Mouse (Mus musculus): ENCODE results near the gene Swi5.

The Swi5 gene

GRCm38 (mm10) chr2:32287923-32288367 lies at the start of gene Swi5:
TSS of gene Swi5 (minus strand) at chr2:32288075.
- DNase-seq, result peak; percentile 98

GRCm38 (mm10) chr2:32335888-32336287 lies 48.0 kb upstream of the Swi5 start:
- no peak for DNase-seq

GRCm38 (mm10) chr2:32332159-32332558 lies 44.3 kb upstream of the Swi5 start:
- peak in 1 of 2 experiments; percentile 47 for DNase-seq

- DNase-seq, result no peak
These were observed 41.7 kb upstream of the Swi5 start for GRCm38 (mm10) chr2:32329531-32329930.

GRCm38 (mm10) chr2:32328911-32329460 lies 41.1 kb upstream of the Swi5 start:
- no peak for DNase-seq

- DNase-seq, result no peak
These were observed 39.3 kb upstream of the Swi5 start for GRCm38 (mm10) chr2:32327200-32327599.

GRCm38 (mm10) chr2:32325342-32325741 lies 37.5 kb upstream of the Swi5 start:
- DNase-seq, result no peak

- no peak for DNase-seq
These were observed 36.4 kb upstream of the Swi5 start for GRCm38 (mm10) chr2:32324322-32324721.

GRCm38 (mm10) chr2:32322754-32323741 lies 35.2 kb upstream of the Swi5 start:
- no peak for DNase-seq

- DNase-seq, result no peak
These were observed 33.9 kb upstream of the Swi5 start for GRCm38 (mm10) chr2:32321591-32322298.

GRCm38 (mm10) chr2:32320721-32321120 lies 32.8 kb upstream of the Swi5 start:
- DNase-seq, result no peak

- peak in 1 of 2 experiments; percentile 11 for DNase-seq
These were observed 32.0 kb upstream of the Swi5 start for GRCm38 (mm10) chr2:32319586-32320580.

- peak in 1 of 2 experiments; percentile 15 for DNase-seq
These were observed 31.1 kb upstream of the Swi5 start for GRCm38 (mm10) chr2:32318709-32319585.

- peak in 1 of 2 experiments; percentile 32 for DNase-seq
These were observed 30.0 kb upstream of the Swi5 start for GRCm38 (mm10) chr2:32317791-32318417.

- DNase-seq, result peak in 1 of 2 experiments; percentile 38
These were observed 29.2 kb upstream of the Swi5 start for GRCm38 (mm10) chr2:32316887-32317656.

- DNase-seq, result peak; percentile 19 to 27
These were observed 27.9 kb upstream of the Swi5 start for GRCm38 (mm10) chr2:32315751-32316150.

GRCm38 (mm10) chr2:32314831-32315230 lies 27.0 kb upstream of the Swi5 start:
- no peak for DNase-seq

GRCm38 (mm10) chr2:32312318-32312964 lies 24.6 kb upstream of the Swi5 start:
- peak in 1 of 2 experiments; percentile 66 for DNase-seq

All from cerebellum, adult 18-20 months (tissue).